In genomic region chr7:45213708-45214107, GRCm38 (mm10) we compare ENCODE assay signal across 35 mouse cellular contexts. TPM values are rescaled to one million over a fixed set of nuclear protein-coding genes. Genes with fewer than 3 reads are reported as not detected.
DNase-seq lines count a peak whose midpoint lies in the region; ATAC-seq and TF ChIP-seq lines count a peak whose summit lies in the region.
"Had no signal": no experiment of that assay in that cellular context is flagged by ENCODE, and none has a peak within 500 bp of the region (broad histone marks: within the 10 kb centered on the region; RNA-seq: fewer than 3 reads in every experiment).

No protein-coding gene starts in this region.

- peaks cover 33% of the 10 kb centered on the region for H3K27me3 ChIP-seq in heart, embryonic 13.5 days (replicated peaks)
- H3K27me3 ChIP-seq in heart, adult 2 months (ENCODE audit: control insufficient read depth, insufficient read depth, low read length): no peaks in the 10 kb centered on the region; the same call in 1 of the 2 replicates
- peaks cover 30% of the 10 kb centered on the region for H3K27me3 ChIP-seq in liver, embryonic 11.5 days (replicated peaks; ENCODE audit: control insufficient read depth, insufficient read depth, low read length)
- H3K27me3 ChIP-seq in liver, postnatal 0 days (ENCODE audit: insufficient read depth, low read length): peaks cover 12% of the 10 kb centered on the region

- H3K9me3 ChIP-seq in heart, embryonic 13.5 days: no peaks in the 10 kb centered on the region
- no peaks in the 10 kb centered on the region for H3K9me3 ChIP-seq in liver, embryonic 11.5 days (ENCODE audit: control insufficient read depth, low read length)
- no peaks in the 10 kb centered on the region for H3K9me3 ChIP-seq in liver, postnatal 0 days (ENCODE audit: low read length)
- H3K9me3 ChIP-seq: embryonic facial prominence, embryonic 12.5 days; hindbrain, embryonic 15.5 days; kidney, embryonic 15.5 days; limb, embryonic 10.5 days; limb, embryonic 15.5 days; lung, embryonic 15.5 days; neural tube, embryonic 12.5 days had no signal

- TF ChIP-seq POLR2A in heart, adult 2 months (IDR thresholded peaks at IDR 0.05; ENCODE audit: insufficient read depth, low read depth, low read length): no peak

- H3K4me2 ChIP-seq in heart, embryonic 13.5 days: no peak overlapping the region
- H3K4me2 ChIP-seq in liver, embryonic 11.5 days: no peak overlapping the region
- H3K4me2 ChIP-seq in liver, postnatal 0 days (ENCODE audit: low read depth, low read length): no peak overlapping the region
- H3K4me2 ChIP-seq: embryonic facial prominence, embryonic 12.5 days; heart, embryonic 11.5 days; hindbrain, embryonic 15.5 days; kidney, embryonic 15.5 days; limb, embryonic 15.5 days; lung, embryonic 15.5 days; midbrain, embryonic 11.5 days; neural tube, embryonic 12.5 days had no signal

- no peak overlapping the region; the same call in 1 of the 2 replicates for H3K9ac ChIP-seq in heart, embryonic 13.5 days
- no peak overlapping the region for H3K9ac ChIP-seq in heart, adult 2 months (ENCODE audit: low read depth, low read length)
- no peak overlapping the region for H3K9ac ChIP-seq in liver, embryonic 11.5 days (ENCODE audit: low read depth, low read length)
- H3K9ac ChIP-seq in liver, postnatal 0 days (replicated peaks): no peak overlapping the region
- H3K9ac ChIP-seq: embryonic facial prominence, embryonic 12.5 days; hindbrain, embryonic 15.5 days; kidney, embryonic 15.5 days; limb, embryonic 15.5 days; lung, embryonic 15.5 days; neural tube, embryonic 12.5 days had no signal

- H3K79me2 ChIP-seq in heart, adult 2 months (replicated peaks; ENCODE audit: control insufficient read depth, insufficient read depth, low read length): no peaks in the 10 kb centered on the region

- DNase-seq in heart, adult 2 months: no peak
- DNase-seq in MN1 (ENCODE audit: low spot score): peak; percentile 49
- no peak for DNase-seq in liver, embryonic 11.5 days (ENCODE audit: low spot score)
- peak; percentile 48 for DNase-seq in liver, postnatal 0 days
- DNase-seq in adrenal gland, adult 2 months: no peak
- DNase-seq: adrenal gland, postnatal 14 days; cerebellum, adult 11 months; cerebellum, adult 9-10 months; cerebellum, postnatal 36 days; gastrocnemius, postnatal 25 days; heart, adult 11 months; heart, postnatal 4 days; kidney, adult 11 months; kidney, postnatal 36 days; thymus, postnatal 14 days had no signal

- TF ChIP-seq EP300 in heart, adult 2 months (IDR thresholded peaks at IDR 0.05; ENCODE audit: insufficient read depth, low read depth, low read length): no peak
- TF ChIP-seq EP300 in liver, postnatal 0 days (IDR thresholded peaks at IDR 0.05; ENCODE audit: low read depth): peak; percentile 11; the same call in 1 of the 2 replicates

- intact Hi-C loops in heart, adult 2 months (cut with DNase I): no loop called here

- TF ChIP-seq CTCF in heart, adult 2 months (IDR thresholded peaks at IDR 0.05): no peak
- TF ChIP-seq CTCF in liver, postnatal 0 days (IDR thresholded peaks at IDR 0.05; ENCODE audit: low read depth): no peak

- H3K4me1 ChIP-seq in heart, embryonic 13.5 days: peaks cover 32% of the 10 kb centered on the region
- no peaks in the 10 kb centered on the region for H3K4me1 ChIP-seq in heart, adult 2 months (ENCODE audit: control insufficient read depth, insufficient read depth, low read length)
- H3K4me1 ChIP-seq in liver, embryonic 11.5 days (replicated peaks; ENCODE audit: control insufficient read depth, insufficient read depth, low read length): peaks cover 14% of the 10 kb centered on the region
- peaks cover 33% of the 10 kb centered on the region for H3K4me1 ChIP-seq in liver, postnatal 0 days (ENCODE audit: insufficient read depth)

- no peak overlapping the region for H3K4me3 ChIP-seq in heart, embryonic 13.5 days
- H3K4me3 ChIP-seq in heart, adult 2 months: no peak overlapping the region
- no peak overlapping the region for H3K4me3 ChIP-seq in liver, embryonic 11.5 days (ENCODE audit: low read depth, low read length)
- H3K4me3 ChIP-seq in liver, postnatal 0 days (ENCODE audit: low read depth, low read length): no peak overlapping the region
- H3K4me3 ChIP-seq: embryonic facial prominence, embryonic 12.5 days; hindbrain, embryonic 15.5 days; kidney, embryonic 15.5 days; limb, embryonic 10.5 days; limb, embryonic 15.5 days; lung, embryonic 15.5 days; myocyte; neural tube, embryonic 12.5 days had no signal

- no peak for ATAC-seq in heart, embryonic 13.5 days (ENCODE audit: extremely low read depth, insufficient number of reproducible peaks, low FRiP score, low TSS enrichment)
- ATAC-seq in liver, embryonic 11.5 days (replicated peaks; ENCODE audit: low FRiP score): 0 out of 2 replicates have a peak, but pooled peaks have one; percentile 16
- peak; percentile 77 for ATAC-seq in liver, postnatal 0 days
- no peak for ATAC-seq in activated CD4-positive, CD25-positive, alpha-beta regulatory T cell, adult 4 months
- ATAC-seq: CD4-positive, CD25-positive, alpha-beta regulatory T cell, adult 4 months; inflammation-experienced regulatory T-cells, adult 6 months; midbrain, embryonic 16.5 days had no signal

- H3K36me3 ChIP-seq in heart, embryonic 13.5 days: peaks cover 17% of the 10 kb centered on the region
- H3K36me3 ChIP-seq in heart, adult 2 months (ENCODE audit: control insufficient read depth, insufficient read depth, low read length): no peaks in the 10 kb centered on the region
- no peaks in the 10 kb centered on the region for H3K36me3 ChIP-seq in liver, embryonic 11.5 days (ENCODE audit: control insufficient read depth, insufficient read depth, low read length)
- H3K36me3 ChIP-seq in liver, postnatal 0 days (replicated peaks; ENCODE audit: insufficient read depth, low read length): 0 out of 2 replicates have a peak, but pooled peaks cover 3% of the 10 kb centered on the region
- H3K36me3 ChIP-seq: hindbrain, embryonic 15.5 days had no signal

- WGBS in heart, embryonic 13.5 days: 68% methylated on average over 5 of the region's 5 CpGs
- WGBS in heart, adult 2 months: 89% methylated on average over 5 of the region's 5 CpGs
- WGBS in liver, embryonic 11.5 days: 66% methylated on average over 5 of the region's 5 CpGs
- 66% methylated on average over 5 of the region's 5 CpGs for whole genome bisulfite sequencing in liver, postnatal 0 days (ENCODE audit: insufficient replicate concordance)

- 0 out of 2 replicates have a peak overlapping the region, but pooled peaks have one; percentile 1 for H3K27ac ChIP-seq in heart, embryonic 13.5 days (replicated peaks)
- no peak overlapping the region for H3K27ac ChIP-seq in heart, adult 2 months
- H3K27ac ChIP-seq in liver, embryonic 11.5 days (ENCODE audit: low read depth, low read length): no peak overlapping the region
- H3K27ac ChIP-seq in liver, postnatal 0 days (ENCODE audit: low read depth): no peak overlapping the region
- H3K27ac ChIP-seq: embryonic facial prominence, embryonic 12.5 days; hindbrain, embryonic 15.5 days; kidney, embryonic 15.5 days; limb, embryonic 10.5 days; limb, embryonic 15.5 days; lung, embryonic 15.5 days; neural tube, embryonic 12.5 days had no signal

RNA-seq across cellular contexts. Expression of gene Dkkl1, which starts 1.8 kb away (rescaled TPM):
- 1.5 and 1.7 TPM in 2 replicates for polyA plus RNA-seq in heart, embryonic 13.5 days (2015; fragmentation: Nextera tagmentation; extraction: Ambion mirVana)
- total RNA-seq in heart, adult 2 months (2021): not detected
- 0.37 and 0.73 TPM in 2 replicates for polyA plus RNA-seq in heart, adult 2 months (2012; rRNA removed)
- polyA plus RNA-seq in liver, embryonic 11.5 days (2014; fragmentation: Nextera tagmentation; extraction: Ambion mirVana): 2.8 TPM in 2 replicates
- 0.95 and 1.5 TPM in 2 replicates for polyA plus RNA-seq in liver, postnatal 0 days (2015; fragmentation: Nextera tagmentation; extraction: Ambion mirVana)
- polyA plus RNA-seq in activated CD4-positive, CD25-positive, alpha-beta regulatory T cell, adult 4 months (2017; shearing (Covaris generic)): 10 to 100 TPM; 20.6 to 24.7 TPM
- total RNA-seq in adrenal gland, adult 2 months (2021): not detected
- not detected in 2 replicates for polyA plus RNA-seq in adrenal gland, adult 2 months (2012; rRNA removed)
- total RNA-seq: adrenal gland, postnatal 14 days; gastrocnemius, adult 18-20 months; gastrocnemius, postnatal 25 days; heart, postnatal 4 days had no signal
- polyA plus RNA-seq: heart, postnatal 0 days had no signal

RNA-seq across cellular contexts. Expression of gene Tead2, which starts 1.8 kb away (rescaled TPM):
- 127 and 139 TPM in 2 replicates for polyA plus RNA-seq in heart, embryonic 13.5 days (2015; fragmentation: Nextera tagmentation; extraction: Ambion mirVana)
- total RNA-seq in heart, adult 2 months (2021): 10 to 100 TPM in 1 of 2 experiments, 1 to 10 TPM in 1; 6.2 to 10.8 TPM
- 13.1 and 14.0 TPM in 2 replicates for polyA plus RNA-seq in heart, adult 2 months (2012; rRNA removed)
- 69.3 and 75.9 TPM in 2 replicates for polyA plus RNA-seq in liver, embryonic 11.5 days (2014; fragmentation: Nextera tagmentation; extraction: Ambion mirVana)
- 15.5 and 20.2 TPM in 2 replicates for polyA plus RNA-seq in liver, postnatal 0 days (2015; fragmentation: Nextera tagmentation; extraction: Ambion mirVana)
- polyA plus RNA-seq in activated CD4-positive, CD25-positive, alpha-beta regulatory T cell, adult 4 months (2017; shearing (Covaris generic)): 1 to 10 TPM; 1.5 to 2.8 TPM
- total RNA-seq in adrenal gland, adult 2 months (2021): 1 to 10 TPM; 8.3 to 9.2 TPM
- polyA plus RNA-seq in adrenal gland, adult 2 months (2012; rRNA removed): 12.4 and 12.6 TPM in 2 replicates
- total RNA-seq: megakaryocyte, adult 5-6 weeks had no signal

RNA-seq across cellular contexts. Expression of gene Ccdc155, which starts 9.0 kb away (rescaled TPM):
- polyA plus RNA-seq in heart, embryonic 13.5 days (2015; fragmentation: Nextera tagmentation; extraction: Ambion mirVana): 0.51 and 0.74 TPM in 2 replicates
- total RNA-seq in heart, adult 2 months (2021): not detected
- 0.06 and 0.12 TPM in 2 replicates for polyA plus RNA-seq in heart, adult 2 months (2012; rRNA removed)
- polyA plus RNA-seq in liver, embryonic 11.5 days (2014; fragmentation: Nextera tagmentation; extraction: Ambion mirVana): 0.17 and 0.53 TPM in 2 replicates
- polyA plus RNA-seq in liver, postnatal 0 days (2015; fragmentation: Nextera tagmentation; extraction: Ambion mirVana): 0.06 TPM in 1 of 2 replicates, not detected in the other
- under 1 TPM; 0.24 to 0.34 TPM for polyA plus RNA-seq in activated CD4-positive, CD25-positive, alpha-beta regulatory T cell, adult 4 months (2017; shearing (Covaris generic))
- under 1 TPM in 1 of 2 experiments, not detected in 1; 0.14 TPM for total RNA-seq in adrenal gland, adult 2 months (2021)
- polyA plus RNA-seq in adrenal gland, adult 2 months (2012; rRNA removed): 0.30 TPM in 2 replicates
- total RNA-seq: gastrocnemius, adult 18-20 months; megakaryocyte, adult 5-6 weeks had no signal
- polyA plus RNA-seq: CD4-positive, CD25-positive, alpha-beta regulatory T cell, adult 4 months had no signal

RNA-seq across cellular contexts. Expression of gene Cd37, which starts 25.2 kb away (rescaled TPM):
- 1.7 and 2.4 TPM in 2 replicates for polyA plus RNA-seq in heart, embryonic 13.5 days (2015; fragmentation: Nextera tagmentation; extraction: Ambion mirVana)
- total RNA-seq in heart, adult 2 months (2021): 1 to 10 TPM; 3.1 to 4.3 TPM
- polyA plus RNA-seq in heart, adult 2 months (2012; rRNA removed): 10.0 and 21.2 TPM in 2 replicates
- polyA plus RNA-seq in liver, embryonic 11.5 days (2014; fragmentation: Nextera tagmentation; extraction: Ambion mirVana): 14.4 and 19.5 TPM in 2 replicates
- polyA plus RNA-seq in liver, postnatal 0 days (2015; fragmentation: Nextera tagmentation; extraction: Ambion mirVana): 29.8 and 31.8 TPM in 2 replicates
- 100 to 1,000 TPM; 420 to 495 TPM for polyA plus RNA-seq in activated CD4-positive, CD25-positive, alpha-beta regulatory T cell, adult 4 months (2017; shearing (Covaris generic))
- total RNA-seq in adrenal gland, adult 2 months (2021): 1 to 10 TPM; 2.9 to 5.2 TPM
- 10.9 and 14.3 TPM in 2 replicates for polyA plus RNA-seq in adrenal gland, adult 2 months (2012; rRNA removed)

RNA-seq across cellular contexts. Expression of gene Slc6a16, which starts 27.2 kb away (rescaled TPM):
- polyA plus RNA-seq in heart, embryonic 13.5 days (2015; fragmentation: Nextera tagmentation; extraction: Ambion mirVana): 0.27 and 0.41 TPM in 2 replicates
- not detected for total RNA-seq in heart, adult 2 months (2021)
- polyA plus RNA-seq in heart, adult 2 months (2012; rRNA removed): 0.15 TPM in 1 of 2 replicates, not detected in the other
- 0.19 TPM in 1 of 2 replicates, not detected in the other for polyA plus RNA-seq in liver, embryonic 11.5 days (2014; fragmentation: Nextera tagmentation; extraction: Ambion mirVana)
- 0.46 and 0.49 TPM in 2 replicates for polyA plus RNA-seq in liver, postnatal 0 days (2015; fragmentation: Nextera tagmentation; extraction: Ambion mirVana)
- not detected for polyA plus RNA-seq in activated CD4-positive, CD25-positive, alpha-beta regulatory T cell, adult 4 months (2017; shearing (Covaris generic))
- total RNA-seq in adrenal gland, adult 2 months (2021): not detected
- polyA plus RNA-seq in adrenal gland, adult 2 months (2012; rRNA removed): 0.04 TPM in 1 of 2 replicates, not detected in the other
- total RNA-seq: adrenal gland, postnatal 14 days; gastrocnemius, adult 18-20 months; gastrocnemius, postnatal 25 days; megakaryocyte, adult 5-6 weeks had no signal
- polyA plus RNA-seq: CD4-positive, CD25-positive, alpha-beta regulatory T cell, adult 4 months; heart, postnatal 0 days; inflammation-experienced regulatory T-cells, adult 6 months; limb, embryonic 15.5 days; midbrain, embryonic 11.5 days; myocyte; stomach, embryonic 14.5 days; urinary bladder, adult 2 months had no signal

Comparison
In these comparisons a context has a peak if more than half of its experiments do, and no peak if none do; other contexts are left out.
1. DNase-seq: peak in MN1 (single experiment) and liver, postnatal 0 days (single experiment); none in heart, adult 2 months (0 of 2), liver, embryonic 11.5 days (single experiment) and adrenal gland, adult 2 months (single experiment).
2. ATAC-seq: peak in liver, embryonic 11.5 days (single experiment) and liver, postnatal 0 days (single experiment); none in heart, embryonic 13.5 days (single experiment) and activated CD4-positive, CD25-positive, alpha-beta regulatory T cell, adult 4 months (single experiment).